Mouse (Mus musculus): ENCODE data around the gene Rpl3l. TPM values are rescaled to one million over a fixed set of nuclear protein-coding genes. Genes with fewer than 3 reads are reported as not detected.

The Rpl3l gene
- polyA plus RNA-seq, 1 experiment from 2014 or later = not detected

DNA sequence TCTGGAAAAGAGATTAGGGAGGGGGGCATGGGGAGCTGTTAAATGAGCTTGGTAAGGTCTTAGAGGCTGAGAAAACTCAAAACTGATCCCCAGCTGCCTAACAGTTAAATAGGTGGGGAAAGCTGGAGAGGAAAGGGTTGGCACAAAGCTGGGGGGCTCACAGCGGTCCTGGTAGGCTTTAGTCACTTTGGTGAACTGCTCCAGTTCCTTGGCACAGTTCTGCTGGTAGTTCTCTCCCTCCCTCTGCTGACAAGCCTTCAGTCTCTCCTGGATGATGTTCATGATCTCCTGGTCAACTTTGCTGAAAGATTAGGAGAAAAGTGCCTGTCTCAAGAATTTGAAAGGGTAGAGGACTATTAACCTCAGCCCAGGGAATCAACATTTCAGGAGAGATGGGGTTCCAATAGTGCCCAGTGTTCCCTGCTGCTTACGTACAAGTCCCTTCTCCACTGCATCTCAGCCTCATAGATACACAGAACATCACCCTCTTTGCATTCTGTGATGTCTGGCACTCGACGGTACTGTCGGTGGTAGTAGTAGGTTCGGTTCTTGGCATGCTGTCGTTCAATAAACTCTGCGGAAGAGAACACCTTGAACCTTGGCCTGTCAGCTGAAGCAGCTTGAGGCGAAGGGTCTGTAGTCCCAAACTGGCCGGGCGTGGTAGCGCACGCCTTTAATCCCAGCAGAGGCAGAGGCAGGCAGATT, 5.2 kb upstream of the Rpl3l start:
- Histone ChIP-seq H3K27ac (replicated peaks) (no peak overlapping the region), H3K9me3 (no peaks in the 10 kb centered on the region), H3K4me3 (peak overlapping the region; percentile 90), H3K36me3 (replicated peaks) (peaks cover 36% of the 10 kb centered on the region), H3K4me1 (peaks cover 40% of the 10 kb centered on the region), H3K27me3 (replicated peaks; ENCODE audit: low read depth, poor library complexity, severe bottlenecking) (no peaks in the 10 kb centered on the region)
- peak; percentile 36 for DNase-seq (ENCODE audit: low spot score)
- WGBS = 31% methylated on average over 13 of the region's 13 CpGs

GRCm38 (mm10) chr17:24723122-24723880, 4.3 kb upstream of the Rpl3l start:
- Histone ChIP-seq H3K27me3 (replicated peaks; ENCODE audit: low read depth, poor library complexity, severe bottlenecking) (no peaks in the 10 kb centered on the region), H3K27ac (replicated peaks) (peak overlapping the region; percentile 86), H3K9me3 (no peaks in the 10 kb centered on the region), H3K4me1 (peaks cover 40% of the 10 kb centered on the region), H3K36me3 (replicated peaks) (peaks cover 27% of the 10 kb centered on the region), H3K4me3 (peak overlapping the region; percentile 90)
- 6% methylated on average over 12 of the region's 12 CpGs for WGBS
- DNase-seq (ENCODE audit: low spot score) = peak; percentile 25

DNA sequence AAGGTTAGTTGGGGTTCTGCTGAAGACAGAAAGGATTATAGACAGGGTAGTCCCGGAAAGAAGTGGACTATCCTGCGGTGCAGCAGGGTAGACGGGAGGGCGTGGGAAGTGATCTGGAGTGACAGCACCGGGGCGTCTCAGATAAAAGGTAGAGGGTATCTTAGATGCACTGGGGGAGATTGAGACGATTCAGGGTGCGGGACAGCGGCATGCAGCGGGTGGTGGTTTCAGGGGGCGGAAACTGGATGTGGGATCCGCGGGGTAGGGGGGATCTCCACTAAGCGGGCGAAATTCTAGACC, 3.8 kb upstream of the Rpl3l start:
- peak overlapping the region; percentile 90 for H3K4me3 ChIP-seq
- DNase-seq (ENCODE audit: low spot score) = no peak
- under 1% methylated on average over 15 of the region's 15 CpGs for WGBS
- peak overlapping the region; percentile 86 for H3K27ac ChIP-seq (replicated peaks)
- peaks cover 22% of the 10 kb centered on the region for H3K36me3 ChIP-seq (replicated peaks)
- peaks cover 34% of the 10 kb centered on the region for H3K4me1 ChIP-seq
- no peaks in the 10 kb centered on the region for H3K9me3 ChIP-seq
- H3K27me3 ChIP-seq (replicated peaks; ENCODE audit: low read depth, poor library complexity, severe bottlenecking) = no peaks in the 10 kb centered on the region

DNA sequence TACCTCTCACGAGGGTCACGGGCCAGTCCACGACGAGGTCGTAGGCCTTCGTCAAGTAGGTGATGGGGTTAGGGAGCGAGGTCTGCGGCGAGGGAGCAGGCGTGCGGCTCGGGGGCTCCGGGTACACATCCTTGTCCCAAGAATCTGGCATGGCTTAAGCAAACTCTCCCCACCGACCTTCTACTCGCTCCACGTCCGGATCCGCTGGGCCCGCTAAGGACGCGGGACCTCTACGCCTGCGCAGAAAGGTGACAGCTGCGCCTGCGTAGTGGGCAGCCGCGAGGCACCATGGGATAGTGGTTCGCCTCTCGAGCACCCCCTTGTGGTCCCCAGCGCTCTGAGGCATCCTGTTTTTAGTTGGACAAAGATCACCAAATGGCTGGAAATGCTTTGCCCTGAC, 3.4 kb upstream of the Rpl3l start, which contains the start of gene Ndufb10:
Gene Ndufb10 (minus strand): TSS at position 295 of the 400 bp plus-strand sequence.
- H3K9me3 ChIP-seq = no peaks in the 10 kb centered on the region

DNA sequence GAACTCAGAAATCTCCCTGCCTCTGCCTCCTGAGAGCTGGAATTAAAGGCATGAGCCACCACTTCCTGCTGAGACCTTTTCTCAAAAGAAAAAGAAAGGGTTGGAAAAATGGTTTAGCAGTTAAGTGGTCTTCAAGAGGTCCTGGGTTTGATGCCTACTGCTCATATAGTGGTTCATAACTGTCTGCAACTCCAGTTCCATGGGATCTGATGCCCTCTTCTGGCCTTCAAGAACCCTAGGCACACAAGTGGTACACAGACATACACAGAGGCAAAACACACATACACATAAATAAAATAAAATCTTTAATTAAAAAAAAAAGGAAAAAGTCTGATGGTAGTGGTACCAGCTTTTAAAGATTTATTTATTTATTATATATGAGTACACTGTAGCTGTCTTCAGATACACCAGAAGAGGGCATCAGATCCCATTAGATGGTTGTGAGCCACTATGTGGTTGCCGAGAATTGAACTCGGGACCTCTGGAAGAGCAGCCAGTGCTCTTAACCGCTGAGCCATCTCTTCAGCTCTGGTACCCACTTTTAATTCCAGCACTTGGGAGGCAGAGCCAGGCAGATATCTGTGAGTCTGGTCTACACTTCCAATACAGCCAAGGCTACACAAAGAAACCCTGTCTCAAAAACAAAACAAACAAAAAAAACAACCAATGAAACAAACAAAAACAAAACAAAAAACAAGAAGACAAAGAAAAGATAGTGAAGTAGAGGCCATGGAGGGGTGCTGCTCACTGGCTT, 1.8 kb upstream of the Rpl3l start:
- WGBS = 71% methylated on average over 3 of the region's 3 CpGs
- H3K9me3 ChIP-seq = no peaks in the 10 kb centered on the region
- DNase-seq (ENCODE audit: low spot score) = no peak
- peaks cover 18% of the 10 kb centered on the region for H3K36me3 ChIP-seq (replicated peaks)
- H3K4me3 ChIP-seq = no peak overlapping the region
- H3K4me1 ChIP-seq = peaks cover 32% of the 10 kb centered on the region
- H3K27me3 ChIP-seq (replicated peaks; ENCODE audit: low read depth, poor library complexity, severe bottlenecking) = no peaks in the 10 kb centered on the region
- H3K27ac ChIP-seq (replicated peaks) = no peak overlapping the region

More for the DNA sequence above, 3.4 kb upstream of the Rpl3l start, which contains the start of gene Ndufb10:
- H3K36me3 ChIP-seq (replicated peaks) = peaks cover 22% of the 10 kb centered on the region
- under 1% methylated on average over 30 of the region's 30 CpGs for whole genome bisulfite sequencing
- peak within 1 kb of the TSS; percentile 86 for H3K27ac ChIP-seq (replicated peaks)
- H3K4me1 ChIP-seq = peaks cover 32% of the 10 kb centered on the region
- peak; percentile 97 for DNase-seq (ENCODE audit: low spot score)
- H3K4me3 ChIP-seq = peak within 1 kb of the TSS; percentile 90
- H3K27me3 ChIP-seq (replicated peaks; ENCODE audit: low read depth, poor library complexity, severe bottlenecking) = no peaks in the 10 kb centered on the region

DNA sequence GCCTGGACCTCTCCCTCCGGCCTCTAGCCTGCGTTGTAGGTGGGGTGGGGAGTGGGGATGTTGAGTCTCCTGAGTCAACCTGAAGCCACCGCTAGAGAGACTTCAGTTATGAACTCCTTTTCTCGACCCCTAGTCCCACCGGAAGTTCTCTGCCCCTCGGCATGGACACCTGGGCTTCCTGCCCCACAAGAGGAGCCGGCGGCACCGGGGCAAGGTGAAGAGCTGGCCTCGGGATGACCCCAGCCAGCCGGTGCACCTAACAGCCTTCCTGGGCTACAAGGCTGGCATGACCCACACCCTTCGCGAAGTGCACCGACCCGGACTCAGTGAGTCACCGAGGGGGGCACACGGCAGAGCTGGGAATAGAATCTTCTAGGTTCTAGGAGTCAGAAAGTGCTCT, 564 bp downstream of the Rpl3l start:
- no peak overlapping the region for H3K27ac ChIP-seq (replicated peaks)
- no peaks in the 10 kb centered on the region for H3K9me3 ChIP-seq
- no peak for DNase-seq (ENCODE audit: low spot score)
- no peaks in the 10 kb centered on the region for H3K36me3 ChIP-seq (replicated peaks)
- WGBS = 74% methylated on average over 17 of the region's 17 CpGs
- no peak overlapping the region for H3K4me3 ChIP-seq
- peaks cover 12% of the 10 kb centered on the region for H3K4me1 ChIP-seq
- H3K27me3 ChIP-seq (replicated peaks; ENCODE audit: low read depth, poor library complexity, severe bottlenecking) = 0 out of 2 replicates have a peak, but pooled peaks cover 9% of the 10 kb centered on the region

DNA sequence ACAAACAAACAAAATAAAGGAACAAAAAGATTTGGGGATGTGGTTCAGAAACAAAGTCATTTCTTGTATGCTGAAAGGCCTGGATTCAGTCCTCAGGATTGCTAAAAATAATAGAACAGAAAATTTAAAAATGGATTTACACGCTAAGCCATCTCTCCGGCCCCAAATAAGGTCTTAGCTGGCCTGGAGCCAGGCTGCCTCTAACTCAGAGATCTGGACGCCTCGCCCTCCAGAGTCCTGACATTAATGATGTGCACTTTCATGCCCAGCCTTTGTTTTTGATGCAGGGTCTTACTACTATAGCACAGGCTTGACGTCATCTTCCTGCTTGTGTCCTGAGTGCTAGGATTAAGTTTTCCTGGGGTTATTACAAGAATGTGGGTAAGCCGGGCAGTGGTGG, 1.4 kb downstream of the Rpl3l start:
- no peak for DNase-seq (ENCODE audit: low spot score)

DNA sequence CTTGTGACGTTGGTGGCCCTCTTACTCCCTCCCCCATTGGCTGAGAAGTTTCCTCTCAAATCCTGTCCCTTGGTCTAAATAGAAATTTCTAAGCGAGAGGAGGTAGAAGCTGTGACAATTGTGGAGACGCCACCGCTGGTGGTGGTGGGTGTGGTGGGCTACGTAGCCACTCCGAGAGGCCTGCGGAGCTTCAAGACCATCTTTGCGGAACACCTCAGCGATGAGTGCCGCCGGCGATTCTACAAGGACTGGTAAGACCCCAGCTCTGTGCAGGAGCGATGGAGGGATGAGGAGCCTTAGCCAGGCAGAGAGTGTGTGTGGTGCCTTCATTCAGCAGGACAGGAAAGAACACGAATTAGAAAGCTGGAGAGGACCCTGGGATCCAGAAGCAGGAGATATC, 3.2 kb downstream of the Rpl3l start:
- DNase-seq (ENCODE audit: low spot score) = no peak
- Histone ChIP-seq H3K4me1 (peaks cover 3% of the 10 kb centered on the region), H3K36me3 (replicated peaks) (no peaks in the 10 kb centered on the region), H3K27me3 (replicated peaks; ENCODE audit: low read depth, poor library complexity, severe bottlenecking) (peaks cover 15% of the 10 kb centered on the region; the same call in 1 of the 2 replicates), H3K4me3 (no peak overlapping the region), H3K27ac (replicated peaks) (no peak overlapping the region), H3K9me3 (no peaks in the 10 kb centered on the region)
- 82% methylated on average over 14 of the region's 14 CpGs for WGBS

More for the DNA sequence above, 1.4 kb downstream of the Rpl3l start:
- Histone ChIP-seq H3K4me1 (peaks cover 5% of the 10 kb centered on the region), H3K27ac (replicated peaks) (no peak overlapping the region), H3K9me3 (no peaks in the 10 kb centered on the region), H3K27me3 (replicated peaks; ENCODE audit: low read depth, poor library complexity, severe bottlenecking) (peaks cover 15% of the 10 kb centered on the region; the same call in 1 of the 2 replicates), H3K4me3 (no peak overlapping the region), H3K36me3 (replicated peaks) (no peaks in the 10 kb centered on the region)
- WGBS = 90% methylated on average over 6 of the region's 6 CpGs

DNA sequence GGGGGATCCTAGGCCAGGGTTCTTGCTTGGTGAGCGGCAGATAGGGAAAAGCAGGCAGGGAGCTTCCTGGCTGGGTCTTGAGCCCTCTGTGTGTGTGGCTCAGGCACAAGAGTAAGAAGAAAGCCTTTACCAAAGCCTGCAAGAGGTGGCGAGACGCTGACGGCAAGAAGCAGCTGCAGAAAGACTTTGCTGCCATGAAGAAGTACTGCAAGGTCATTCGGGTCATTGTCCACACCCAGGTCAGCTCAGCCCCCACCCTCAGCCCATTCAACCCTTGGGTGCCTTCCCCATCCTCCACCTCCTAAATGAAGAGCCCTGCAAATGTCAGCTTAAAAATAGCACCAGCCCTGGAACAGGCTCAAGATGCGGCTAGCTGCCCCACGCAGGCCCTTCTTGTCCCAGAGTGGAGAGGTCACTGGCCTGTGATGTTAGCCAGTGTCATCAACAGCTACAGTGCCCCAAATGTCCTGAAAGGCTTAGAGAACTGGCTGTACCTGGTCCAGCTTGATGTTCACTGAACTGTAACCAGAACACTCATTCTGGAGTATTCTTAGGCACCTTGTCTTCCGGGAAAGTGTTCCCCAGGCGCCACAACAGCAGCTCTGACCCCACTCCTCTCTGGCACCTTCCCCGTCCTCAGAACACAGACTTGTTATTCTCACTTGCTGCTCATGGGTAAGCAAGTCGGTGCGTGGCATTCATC, 4.8 kb downstream of the Rpl3l start:
- no peaks in the 10 kb centered on the region for H3K36me3 ChIP-seq (replicated peaks)
- WGBS = 81% methylated on average over 12 of the region's 12 CpGs

DNA sequence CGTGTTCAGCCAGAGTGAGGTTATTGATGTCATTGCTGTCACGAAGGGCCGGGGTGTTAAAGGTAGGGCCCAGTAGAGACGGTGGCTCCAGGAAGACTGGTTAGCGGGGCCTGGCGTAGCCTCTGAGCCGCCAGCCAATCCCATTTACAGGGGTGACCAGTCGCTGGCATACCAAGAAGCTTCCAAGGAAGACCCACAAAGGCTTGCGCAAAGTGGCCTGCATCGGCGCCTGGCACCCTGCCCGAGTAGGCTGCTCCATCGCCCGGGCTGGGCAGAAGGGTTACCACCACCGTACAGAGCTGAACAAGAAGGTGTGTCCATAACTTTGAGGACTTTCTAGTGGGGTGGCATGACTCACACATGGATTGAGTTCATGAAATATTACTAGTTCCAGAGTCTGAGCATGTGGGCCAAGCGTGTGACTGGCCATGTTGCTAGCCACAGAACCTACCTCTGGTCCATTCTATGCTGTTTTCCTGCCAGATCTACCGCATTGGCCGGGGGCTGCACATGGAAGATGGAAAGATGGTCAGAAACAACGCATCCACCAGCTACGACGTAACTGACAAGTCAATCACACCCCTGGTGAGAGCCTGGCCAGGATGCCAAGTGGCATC, 5.9 kb downstream of the Rpl3l start:
- Histone ChIP-seq H3K27ac (replicated peaks) (no peak overlapping the region), H3K36me3 (replicated peaks) (no peaks in the 10 kb centered on the region), H3K27me3 (replicated peaks; ENCODE audit: low read depth, poor library complexity, severe bottlenecking) (peaks cover 15% of the 10 kb centered on the region; the same call in 1 of the 2 replicates), H3K4me1 (peaks cover 23% of the 10 kb centered on the region), H3K9me3 (no peaks in the 10 kb centered on the region), H3K4me3 (no peak overlapping the region)
- WGBS = 90% methylated on average over 21 of the region's 21 CpGs
- DNase-seq (ENCODE audit: low spot score) = no peak

More for the DNA sequence above, 4.8 kb downstream of the Rpl3l start:
- H3K27ac ChIP-seq (replicated peaks) = no peak overlapping the region
- no peaks in the 10 kb centered on the region for H3K9me3 ChIP-seq
- H3K4me1 ChIP-seq = peaks cover 19% of the 10 kb centered on the region
- H3K4me3 ChIP-seq = no peak overlapping the region
- H3K27me3 ChIP-seq (replicated peaks; ENCODE audit: low read depth, poor library complexity, severe bottlenecking) = peaks cover 15% of the 10 kb centered on the region; the same call in 1 of the 2 replicates
- DNase-seq (ENCODE audit: low spot score) = no peak

DNA sequence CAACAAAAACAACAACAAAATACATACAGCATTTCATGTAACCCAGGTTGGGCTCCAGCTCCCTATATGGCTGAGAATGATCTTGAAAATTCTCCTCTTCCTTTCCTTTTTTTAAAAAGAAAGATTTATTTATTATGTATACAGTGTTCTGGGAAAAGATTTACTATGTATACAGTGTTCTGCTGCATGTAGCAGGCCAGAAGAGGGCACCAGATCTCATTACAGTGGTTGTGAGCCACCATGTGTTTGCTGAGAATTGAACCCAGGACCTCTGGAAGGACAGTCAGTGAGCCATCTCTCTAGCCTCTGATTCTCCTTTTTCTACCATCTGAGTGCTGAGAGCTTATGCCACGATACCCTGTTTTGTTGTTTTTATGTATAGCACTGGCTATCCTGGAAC, 6.9 kb downstream of the Rpl3l start:
- H3K27ac ChIP-seq (replicated peaks) = no peak overlapping the region
- peaks cover 15% of the 10 kb centered on the region; the same call in 1 of the 2 replicates for H3K27me3 ChIP-seq (replicated peaks; ENCODE audit: low read depth, poor library complexity, severe bottlenecking)
- H3K9me3 ChIP-seq = no peaks in the 10 kb centered on the region
- H3K36me3 ChIP-seq (replicated peaks) = no peaks in the 10 kb centered on the region
- 83% methylated on average over 1 of the region's 1 CpGs for WGBS
- no peak overlapping the region for H3K4me3 ChIP-seq
- peaks cover 23% of the 10 kb centered on the region for H3K4me1 ChIP-seq
- DNase-seq (ENCODE audit: low spot score) = no peak
